Mouse (Mus musculus): ENCODE results near the gene Rps6kc1.

DNA sequence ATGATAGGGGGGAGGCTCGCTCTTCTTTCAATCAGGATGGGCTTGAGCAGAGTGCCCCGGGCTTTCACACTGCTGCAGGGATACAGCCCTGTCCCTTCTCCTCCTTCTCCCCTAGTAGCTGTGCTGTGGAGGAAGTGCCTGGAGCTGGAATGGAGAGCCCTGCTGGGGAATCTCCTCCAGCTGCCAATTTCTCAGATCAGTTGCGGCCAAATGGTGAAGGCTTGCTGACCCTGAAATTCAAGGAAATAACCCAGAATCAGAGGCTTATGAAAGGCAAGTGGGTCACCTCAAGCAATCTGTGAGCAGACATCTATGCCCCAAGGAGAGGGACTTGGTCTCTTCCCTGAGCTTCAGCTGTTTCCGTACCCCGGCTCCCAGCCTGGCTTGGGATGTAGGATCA, 170.1 kb downstream of the Rps6kc1 start:
- no peak for TF ChIP-seq POLR2A (IDR thresholded peaks at IDR 0.05; ENCODE audit: insufficient read depth, low read length)
- no peak for TF ChIP-seq CTCF (IDR thresholded peaks at IDR 0.05; ENCODE audit: low read depth, low read length)
